Mouse (Mus musculus) frontal cortex, postnatal 25 days (tissue): ENCODE measurements around the gene Ap1s2.
A peak's percentile ranks its signal among the peaks of the same experiment; 100 is the strongest.

Experiments used
- DNase-seq, 2 experiments: peaks; one replicate each; pipeline ENCODE4 v3.0.0; 2022; ENCODE audit warnings: low spot score in 2 of 2

The Ap1s2 gene

GRCm38 (mm10) chrX:163908337-163909250 is at the start of gene Ap1s2:
Gene Ap1s2, plus strand, starts transcription at chrX:163909017.
- peak; percentile 76 to 85 for DNase-seq

- DNase-seq, result no peak
Measured at GRCm38 (mm10) chrX:163867711-163868379, 41.0 kb upstream of the Ap1s2 start.

- no peak for DNase-seq
Measured at GRCm38 (mm10) chrX:163868659-163869278, 40.0 kb upstream of the Ap1s2 start.

- no peak for DNase-seq
Measured at GRCm38 (mm10) chrX:163875932-163876331, 32.9 kb upstream of the Ap1s2 start.

- no peak for DNase-seq
Measured at GRCm38 (mm10) chrX:163876636-163877035, 32.2 kb upstream of the Ap1s2 start.

- DNase-seq, result no peak
Measured at GRCm38 (mm10) chrX:163879039-163879438, 29.8 kb upstream of the Ap1s2 start.

- no peak for DNase-seq
Measured at GRCm38 (mm10) chrX:163879461-163879860, 29.4 kb upstream of the Ap1s2 start.

- DNase-seq, result no peak
Measured at GRCm38 (mm10) chrX:163885539-163885981, 23.3 kb upstream of the Ap1s2 start.

- no peak for DNase-seq
Measured at GRCm38 (mm10) chrX:163897354-163897753, 11.5 kb upstream of the Ap1s2 start.

GRCm38 (mm10) chrX:163899431-163900020 is 9.3 kb upstream of the Ap1s2 start:
- no peak for DNase-seq

GRCm38 (mm10) chrX:163906861-163907260 is 2.0 kb upstream of the Ap1s2 start:
- DNase-seq, result no peak

- no peak for DNase-seq
Measured at GRCm38 (mm10) chrX:163908003-163908336, 847 bp upstream of the Ap1s2 start.

GRCm38 (mm10) chrX:163909381-163909780 is 564 bp downstream of the Ap1s2 start:
- peak in 1 of 2 experiments; percentile 5 for DNase-seq

- no peak for DNase-seq
Measured at GRCm38 (mm10) chrX:163912791-163913190, 4.0 kb downstream of the Ap1s2 start.

- DNase-seq, result no peak
Measured at GRCm38 (mm10) chrX:163929550-163929949, 20.7 kb downstream of the Ap1s2 start.

GRCm38 (mm10) chrX:163934731-163935130 is 25.9 kb downstream of the Ap1s2 start:
- DNase-seq, result no peak

GRCm38 (mm10) chrX:163938587-163938986 is 29.8 kb downstream of the Ap1s2 start:
- peak in 1 of 2 experiments; percentile 8 for DNase-seq

- no peak for DNase-seq
Measured at GRCm38 (mm10) chrX:163944381-163944780, 35.6 kb downstream of the Ap1s2 start.

GRCm38 (mm10) chrX:163951618-163952017 is 42.8 kb downstream of the Ap1s2 start:
- DNase-seq, result no peak

GRCm38 (mm10) chrX:163957381-163957780 is 48.6 kb downstream of the Ap1s2 start:
- no peak for DNase-seq

- peak in 1 of 2 experiments; percentile 14 for DNase-seq
Measured at GRCm38 (mm10) chrX:163957803-163958466, 49.1 kb downstream of the Ap1s2 start.
